Mouse (Mus musculus) lung, embryonic 14.5 days (tissue): ENCODE data around the gene Sptan1. TPM values are rescaled to one million over a fixed set of nuclear protein-coding genes. Genes with fewer than 3 reads are reported as not detected.
A peak's percentile ranks its signal among the peaks of the same experiment; 100 is the strongest.

Source experiments
- ATAC-seq: fragments of 200-750 bp; cut with Nextera tagmentation; 2 replicates; pipeline ENCODE4 v1.8.0; 2017; ENCODE audit warnings: mild to moderate bottlenecking, moderate TSS enrichment, moderate library complexity; ENCODE audit not compliant: insufficient read depth
- DNase-seq: peaks from one replicate; pipeline ENCODE4 v3.0.0-alpha.2; 2015
- H3K27ac ChIP-seq: fragments of 300-500 bp; sonication (generic); 2 replicates; pipeline ENCODE4 v1.5.1; 2014; ENCODE audit warnings: low read depth, mild to moderate bottlenecking, moderate library complexity
- H3K27me3 ChIP-seq: fragments of 300-500 bp; sonication (generic); 2 replicates; pipeline ENCODE4 v1.6.1; 2014; ENCODE audit warnings: low read length, control low read depth; ENCODE audit not compliant: insufficient read depth
- H3K36me3 ChIP-seq: fragments of 300-500 bp; sonication (generic); 2 replicates; pipeline ENCODE4 v1.6.1; 2014; ENCODE audit warnings: control low read depth; ENCODE audit not compliant: insufficient read depth
- H3K4me1 ChIP-seq: fragments of 300-500 bp; sonication (generic); 2 replicates; pipeline ENCODE4 v1.6.1; 2014; ENCODE audit warnings: antibody characterized with exemption, control low read depth; ENCODE audit not compliant: insufficient read depth
- H3K4me2 ChIP-seq: fragments of 300-500 bp; sonication (generic); 2 replicates; pipeline ENCODE4 v1.6.1; 2014; ENCODE audit warnings: mild to moderate bottlenecking
- H3K4me3 ChIP-seq: fragments of 300-500 bp; sonication (generic); 2 replicates; pipeline ENCODE4 v1.5.1; 2014; ENCODE audit warnings: low read depth, low read length
- H3K9ac ChIP-seq: fragments of 300-500 bp; sonication (generic); 2 replicates; pipeline ENCODE4 v1.6.1; 2014
- H3K9me3 ChIP-seq: fragments of 300-500 bp; sonication (generic); 2 replicates; pipeline ENCODE4 v1.6.1; 2016; ENCODE audit warnings: low read depth, low read length, control low read depth
- CTCF ChIP-seq: IDR thresholded peaks from 2 replicates; pipeline ENCODE4 v1.5.1; 2016; ENCODE audit warnings: antibody characterized with exemption, low read depth
- WGBS: fragments of 180-500 bp; shearing (Covaris S2); extraction: QIAGEN DNeasy Blood & Tissue Kit; methylation state at CpG from one replicate; pipeline ENCODE4 v1.1.7; 2014; 5-methylcytosine and 5-hydroxymethylcytosine counted together
- polyA plus RNA-seq: library from polyadenylated mRNA; unstranded; fragments of >200 nt; fragmentation: Nextera tagmentation; extraction: Ambion mirVana; gene quantifications from 2 replicates; pipeline ENCODE4 v1.2.1, GENCODE M21; 2014

Sptan1 gene
- polyA plus RNA-seq, 1 experiment from 2014 or later = 149 TPM

DNA sequence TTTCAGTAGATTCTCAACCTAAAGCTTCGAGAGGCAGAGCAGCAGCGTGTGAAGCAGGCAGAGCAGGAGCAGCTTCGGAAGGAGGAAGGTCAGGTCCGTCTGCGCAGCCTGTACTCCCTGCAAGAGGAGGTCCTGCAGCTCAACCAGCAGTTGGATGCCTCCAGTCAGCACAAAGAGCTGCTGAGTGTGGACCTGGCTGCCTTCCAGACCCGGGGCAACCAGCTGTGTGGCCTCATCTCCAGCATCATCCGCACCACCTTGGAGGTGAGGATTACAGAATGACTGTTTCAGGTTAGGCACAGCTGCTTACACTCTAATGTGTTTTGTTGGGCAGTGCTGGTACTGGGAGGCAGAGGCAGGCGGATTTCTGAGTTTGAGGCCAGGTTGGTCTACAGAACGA is 25.3 kb upstream of the Sptan1 start:
- Histone ChIP-seq H3K4me1 (0 out of 2 replicates have a peak, but pooled peaks cover 4% of the 10 kb centered on the region), H3K4me3 (no peak overlapping the region), H3K9me3 (no peaks in the 10 kb centered on the region), H3K27ac (no peak overlapping the region), H3K36me3 (peaks cover 67% of the 10 kb centered on the region), H3K9ac (no peak overlapping the region), H3K4me2 (no peak overlapping the region), H3K27me3 (no peaks in the 10 kb centered on the region)
- ATAC-seq (no peak), DNase-seq (no peak)
- WGBS = 90% methylated on average over 9 of the region's 9 CpGs
- no peak for TF ChIP-seq CTCF

- WGBS = 92% methylated on average over 7 of the region's 7 CpGs
Measured at GRCm38 (mm10) chr2:29940826-29941225, 24.5 kb upstream of the Sptan1 start.

GRCm38 (mm10) chr2:29944723-29945122 is 20.6 kb upstream of the Sptan1 start:
- H3K36me3 ChIP-seq = peaks cover 92% of the 10 kb centered on the region
- peak overlapping the region; percentile 82 for H3K27ac ChIP-seq
- H3K9ac ChIP-seq = no peak overlapping the region
- no peaks in the 10 kb centered on the region for H3K4me1 ChIP-seq
- H3K4me3 ChIP-seq = no peak overlapping the region
- no peak overlapping the region for H3K4me2 ChIP-seq
- TF ChIP-seq CTCF = no peak
- peak; percentile 54; the same call in 1 of the 2 replicates for ATAC-seq
- H3K27me3 ChIP-seq = no peaks in the 10 kb centered on the region
- DNase-seq = peak; percentile 63
- WGBS = 28% methylated on average over 1 of the region's 1 CpGs
- H3K9me3 ChIP-seq = no peaks in the 10 kb centered on the region

More at GRCm38 (mm10) chr2:29940826-29941225, 24.5 kb upstream of the Sptan1 start:
- Histone ChIP-seq H3K4me1 (0 out of 2 replicates have a peak, but pooled peaks cover 4% of the 10 kb centered on the region), H3K4me3 (no peak overlapping the region), H3K9ac (no peak overlapping the region), H3K4me2 (no peak overlapping the region), H3K27me3 (no peaks in the 10 kb centered on the region), H3K9me3 (no peaks in the 10 kb centered on the region), H3K36me3 (peaks cover 75% of the 10 kb centered on the region), H3K27ac (no peak overlapping the region)
- no peak for TF ChIP-seq CTCF
- ATAC-seq (no peak), DNase-seq (no peak)

DNA sequence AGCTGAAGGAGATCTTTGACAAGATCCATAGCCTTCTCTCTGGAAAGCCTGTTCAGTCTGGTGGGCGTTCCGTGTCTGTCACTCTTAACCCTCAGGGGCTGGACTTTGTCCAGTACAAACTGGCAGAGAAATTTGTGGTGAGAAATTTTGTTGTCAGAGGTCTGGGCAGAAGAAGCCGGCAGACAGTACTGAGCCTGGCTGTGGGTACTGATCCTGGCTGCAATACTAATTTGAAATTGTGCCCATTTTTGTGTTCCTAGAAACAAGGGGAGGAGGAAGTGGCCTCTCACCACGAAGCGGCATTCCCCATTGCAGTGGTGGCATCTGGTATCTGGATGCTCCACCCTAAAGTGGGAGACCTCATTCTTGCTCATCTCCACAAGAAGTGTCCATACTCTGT is 16.5 kb upstream of the Sptan1 start:
- TF ChIP-seq CTCF = no peak
- no peaks in the 10 kb centered on the region for H3K4me1 ChIP-seq
- no peak overlapping the region for H3K4me2 ChIP-seq
- H3K36me3 ChIP-seq = peaks cover 88% of the 10 kb centered on the region
- no peaks in the 10 kb centered on the region for H3K27me3 ChIP-seq
- WGBS = 94% methylated on average over 5 of the region's 5 CpGs
- no peak for DNase-seq
- ATAC-seq = no peak
- no peaks in the 10 kb centered on the region for H3K9me3 ChIP-seq
- H3K4me3 ChIP-seq = no peak overlapping the region
- H3K9ac ChIP-seq = no peak overlapping the region
- H3K27ac ChIP-seq = no peak overlapping the region

GRCm38 (mm10) chr2:29961246-29961645 is 4.1 kb upstream of the Sptan1 start:
- Histone ChIP-seq H3K27ac (no peak overlapping the region), H3K9ac (no peak overlapping the region), H3K4me3 (no peak overlapping the region), H3K9me3 (no peaks in the 10 kb centered on the region), H3K4me1 (peaks cover 6% of the 10 kb centered on the region; the same call in 1 of the 2 replicates), H3K27me3 (no peaks in the 10 kb centered on the region), H3K4me2 (no peak overlapping the region), H3K36me3 (peaks cover 33% of the 10 kb centered on the region)
- WGBS = 95% methylated on average over 7 of the region's 7 CpGs
- no peak for TF ChIP-seq CTCF
- DNase-seq (no peak), ATAC-seq (no peak)

DNA sequence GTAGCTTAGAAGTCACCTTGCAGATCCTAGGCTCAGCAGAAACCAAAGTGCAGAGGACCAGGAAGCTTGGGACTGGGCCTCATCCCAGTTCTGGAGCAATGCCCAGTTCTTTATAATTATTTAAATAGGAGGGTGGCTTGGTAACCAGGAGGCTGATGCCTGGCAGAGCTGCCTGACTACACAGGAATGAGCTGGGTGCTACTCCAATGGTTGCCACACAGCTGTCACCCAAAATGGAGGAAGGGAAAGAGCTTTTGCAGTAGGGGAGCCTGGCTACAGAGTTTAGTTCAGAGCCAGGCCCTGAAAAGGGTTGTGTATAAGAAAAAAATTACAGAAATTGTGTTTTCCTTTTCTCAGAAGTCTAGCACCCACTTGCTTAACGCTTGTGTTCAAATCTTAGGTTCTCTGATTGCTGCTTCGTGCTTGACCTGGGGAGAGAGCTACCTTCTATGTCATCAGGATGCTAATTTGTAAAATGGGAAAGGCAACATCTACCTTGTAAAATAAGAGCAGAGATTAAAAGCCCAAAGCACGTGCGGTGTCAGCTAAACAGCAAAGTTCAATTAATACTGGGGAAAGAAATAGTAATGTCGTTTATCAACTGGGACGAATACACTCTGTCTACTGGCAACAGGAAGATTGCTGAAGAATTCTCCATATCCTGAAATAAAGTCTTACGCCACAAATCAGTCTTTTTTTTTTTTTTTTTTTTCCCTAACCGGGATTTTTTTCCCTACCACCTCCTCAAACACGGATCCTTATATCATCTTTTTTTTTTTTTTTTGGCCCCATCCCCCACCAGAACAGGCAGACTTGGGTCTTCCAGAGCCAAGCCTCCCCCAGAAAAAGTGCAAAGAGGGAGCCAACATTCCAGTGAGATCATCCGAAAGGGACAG is 758 bp upstream of the Sptan1 start:
- no peak for ATAC-seq
- 12% methylated on average over 10 of the region's 10 CpGs for WGBS
- peak overlapping the region; percentile 66 for H3K4me2 ChIP-seq
- H3K36me3 ChIP-seq = peaks cover 16% of the 10 kb centered on the region
- TF ChIP-seq CTCF = no peak
- H3K27ac ChIP-seq = peak overlapping the region; percentile 95
- H3K9ac ChIP-seq = peak overlapping the region; percentile 94
- peak; percentile 74 for DNase-seq
- H3K27me3 ChIP-seq = no peaks in the 10 kb centered on the region
- peak overlapping the region; percentile 94 for H3K4me3 ChIP-seq
- H3K4me1 ChIP-seq = peaks cover 15% of the 10 kb centered on the region
- H3K9me3 ChIP-seq = no peaks in the 10 kb centered on the region

- peaks cover 15% of the 10 kb centered on the region for H3K4me1 ChIP-seq
- H3K36me3 ChIP-seq = peaks cover 21% of the 10 kb centered on the region
- H3K4me2 ChIP-seq = peak overlapping the region; percentile 66
- peak overlapping the region; percentile 94 for H3K9ac ChIP-seq
- peak overlapping the region; percentile 94 for H3K4me3 ChIP-seq
- peak; percentile 11; the same call in 1 of the 2 replicates for ATAC-seq
- no peaks in the 10 kb centered on the region for H3K9me3 ChIP-seq
- H3K27me3 ChIP-seq = no peaks in the 10 kb centered on the region
- peak; percentile 52 for DNase-seq
- 0% methylated on average over 41 of the region's 41 CpGs for WGBS
- TF ChIP-seq CTCF = no peak
- peak overlapping the region; percentile 95 for H3K27ac ChIP-seq
Measured at GRCm38 (mm10) chr2:29965906-29966305, 546 bp downstream of the Sptan1 start.
